Mouse (Mus musculus): ENCODE measurements around the gene Smarcc2. TPM values are rescaled to one million over a fixed set of nuclear protein-coding genes. Genes with fewer than 3 reads are reported as not detected.
A peak's percentile ranks its signal among the peaks of the same experiment; 100 is the strongest.

Gene Smarcc2
- polyA plus RNA-seq, 1 experiment from 2014 or later, result 109 TPM

GRCm38 (mm10) chr10:128435186-128435823, 23.7 kb upstream of the Smarcc2 start:
- Histone ChIP-seq H3K27me3 (ENCODE audit: control insufficient read depth, insufficient read depth, low read length) (no peaks in the 10 kb centered on the region), H3K4me2 (ENCODE audit: low read depth, low read length) (no peak overlapping the region), H3K4me1 (ENCODE audit: control insufficient read depth, insufficient read depth, low read length) (no peaks in the 10 kb centered on the region), H3K36me3 (replicated peaks; ENCODE audit: control insufficient read depth, insufficient read depth, low read depth, low read length) (peaks cover 13% of the 10 kb centered on the region), H3K9me3 (replicated peaks; ENCODE audit: control insufficient read depth, low read length) (no peaks in the 10 kb centered on the region), H3K27ac (replicated peaks; ENCODE audit: low read depth, low read length) (no peak overlapping the region), H3K4me3 (ENCODE audit: low read depth, low read length) (no peak overlapping the region), H3K9ac (replicated peaks; ENCODE audit: low read length) (no peak overlapping the region)
- ATAC-seq (replicated peaks; ENCODE audit: insufficient number of reproducible peaks, low FRiP score, low TSS enrichment, low read depth) (no peak), DNase-seq (ENCODE audit: low spot score) (no peak)
- 89% methylated on average over 17 of the region's 17 CpGs for WGBS

GRCm38 (mm10) chr10:128435873-128436272, 23.2 kb upstream of the Smarcc2 start:
- Histone ChIP-seq H3K27me3 (ENCODE audit: control insufficient read depth, insufficient read depth, low read length) (no peaks in the 10 kb centered on the region), H3K4me1 (ENCODE audit: control insufficient read depth, insufficient read depth, low read length) (no peaks in the 10 kb centered on the region)

GRCm38 (mm10) chr10:128436376-128436775, 22.7 kb upstream of the Smarcc2 start:
- no peaks in the 10 kb centered on the region for H3K27me3 ChIP-seq (ENCODE audit: control insufficient read depth, insufficient read depth, low read length)
- no peak overlapping the region for H3K4me2 ChIP-seq (ENCODE audit: low read depth, low read length)
- no peaks in the 10 kb centered on the region for H3K4me1 ChIP-seq (ENCODE audit: control insufficient read depth, insufficient read depth, low read length)
- no peak overlapping the region for H3K4me3 ChIP-seq (ENCODE audit: low read depth, low read length)
- H3K9ac ChIP-seq (replicated peaks; ENCODE audit: low read length), result no peak overlapping the region
- H3K36me3 ChIP-seq (replicated peaks; ENCODE audit: control insufficient read depth, insufficient read depth, low read depth, low read length), result peaks cover 13% of the 10 kb centered on the region
- 90% methylated on average over 8 of the region's 8 CpGs for whole genome bisulfite sequencing
- no peaks in the 10 kb centered on the region for H3K9me3 ChIP-seq (replicated peaks; ENCODE audit: control insufficient read depth, low read length)
- ATAC-seq (replicated peaks; ENCODE audit: insufficient number of reproducible peaks, low FRiP score, low TSS enrichment, low read depth) (no peak), DNase-seq (ENCODE audit: low spot score) (no peak)
- H3K27ac ChIP-seq (replicated peaks; ENCODE audit: low read depth, low read length), result no peak overlapping the region

More at GRCm38 (mm10) chr10:128435873-128436272, 23.2 kb upstream of the Smarcc2 start:
- ATAC-seq (replicated peaks; ENCODE audit: insufficient number of reproducible peaks, low FRiP score, low TSS enrichment, low read depth), result no peak
- H3K4me2 ChIP-seq (ENCODE audit: low read depth, low read length), result no peak overlapping the region
- no peaks in the 10 kb centered on the region for H3K9me3 ChIP-seq (replicated peaks; ENCODE audit: control insufficient read depth, low read length)
- no peak overlapping the region for H3K4me3 ChIP-seq (ENCODE audit: low read depth, low read length)
- peaks cover 13% of the 10 kb centered on the region for H3K36me3 ChIP-seq (replicated peaks; ENCODE audit: control insufficient read depth, insufficient read depth, low read depth, low read length)
- H3K9ac ChIP-seq (replicated peaks; ENCODE audit: low read length), result no peak overlapping the region
- no peak for DNase-seq (ENCODE audit: low spot score)
- H3K27ac ChIP-seq (replicated peaks; ENCODE audit: low read depth, low read length), result no peak overlapping the region
- WGBS, result 87% methylated on average over 5 of the region's 5 CpGs

GRCm38 (mm10) chr10:128438675-128439279, 20.3 kb upstream of the Smarcc2 start:
- H3K9me3 ChIP-seq (replicated peaks; ENCODE audit: control insufficient read depth, low read length), result no peaks in the 10 kb centered on the region
- no peak overlapping the region for H3K9ac ChIP-seq (replicated peaks; ENCODE audit: low read length)
- ATAC-seq (replicated peaks; ENCODE audit: insufficient number of reproducible peaks, low FRiP score, low TSS enrichment, low read depth), result no peak
- no peak overlapping the region for H3K4me2 ChIP-seq (ENCODE audit: low read depth, low read length)
- H3K4me1 ChIP-seq (ENCODE audit: control insufficient read depth, insufficient read depth, low read length), result no peaks in the 10 kb centered on the region
- no peak for DNase-seq (ENCODE audit: low spot score)
- WGBS, result 81% methylated on average over 10 of the region's 10 CpGs
- H3K36me3 ChIP-seq (replicated peaks; ENCODE audit: control insufficient read depth, insufficient read depth, low read depth, low read length), result peaks cover 13% of the 10 kb centered on the region
- no peak overlapping the region for H3K27ac ChIP-seq (replicated peaks; ENCODE audit: low read depth, low read length)
- no peak overlapping the region for H3K4me3 ChIP-seq (ENCODE audit: low read depth, low read length)
- H3K27me3 ChIP-seq (ENCODE audit: control insufficient read depth, insufficient read depth, low read length), result no peaks in the 10 kb centered on the region

DNA sequence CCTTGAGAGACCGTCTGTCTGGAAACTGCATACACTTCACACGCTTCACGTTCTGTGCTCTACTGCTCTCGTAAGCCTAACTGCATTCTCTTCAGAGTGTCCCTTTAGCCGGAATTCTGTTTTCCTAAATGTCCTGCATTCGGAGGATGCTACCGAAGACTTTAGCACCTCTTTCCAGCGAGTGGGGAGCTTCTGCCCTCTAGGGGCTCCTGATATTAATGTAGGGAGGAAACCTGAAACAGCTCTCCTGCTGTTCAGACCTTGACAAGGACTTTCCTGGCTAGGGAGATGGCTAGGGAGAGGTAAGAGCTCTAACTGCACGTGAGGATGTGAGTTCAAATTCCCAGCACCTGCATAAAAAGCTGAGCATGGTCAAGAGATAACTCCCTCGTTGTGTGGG, 18.6 kb upstream of the Smarcc2 start:
- Histone ChIP-seq H3K27me3 (ENCODE audit: control insufficient read depth, insufficient read depth, low read length) (no peaks in the 10 kb centered on the region), H3K4me3 (ENCODE audit: low read depth, low read length) (no peak overlapping the region), H3K4me1 (ENCODE audit: control insufficient read depth, insufficient read depth, low read length) (no peaks in the 10 kb centered on the region), H3K27ac (replicated peaks; ENCODE audit: low read depth, low read length) (no peak overlapping the region), H3K4me2 (ENCODE audit: low read depth, low read length) (no peak overlapping the region), H3K9me3 (replicated peaks; ENCODE audit: control insufficient read depth, low read length) (no peaks in the 10 kb centered on the region), H3K36me3 (replicated peaks; ENCODE audit: control insufficient read depth, insufficient read depth, low read depth, low read length) (peaks cover 13% of the 10 kb centered on the region), H3K9ac (replicated peaks; ENCODE audit: low read length) (no peak overlapping the region)
- peak; percentile 22 for DNase-seq (ENCODE audit: low spot score)
- WGBS, result 68% methylated on average over 10 of the region's 10 CpGs
- ATAC-seq (replicated peaks; ENCODE audit: insufficient number of reproducible peaks, low FRiP score, low TSS enrichment, low read depth), result no peak

GRCm38 (mm10) chr10:128441324-128442119, 17.5 kb upstream of the Smarcc2 start:
- ATAC-seq (replicated peaks; ENCODE audit: insufficient number of reproducible peaks, low FRiP score, low TSS enrichment, low read depth) (no peak), DNase-seq (ENCODE audit: low spot score) (no peak)
- Histone ChIP-seq H3K27ac (replicated peaks; ENCODE audit: low read depth, low read length) (no peak overlapping the region), H3K27me3 (ENCODE audit: control insufficient read depth, insufficient read depth, low read length) (no peaks in the 10 kb centered on the region), H3K4me2 (ENCODE audit: low read depth, low read length) (no peak overlapping the region), H3K9ac (replicated peaks; ENCODE audit: low read length) (no peak overlapping the region), H3K36me3 (replicated peaks; ENCODE audit: control insufficient read depth, insufficient read depth, low read depth, low read length) (peaks cover 9% of the 10 kb centered on the region), H3K4me3 (ENCODE audit: low read depth, low read length) (no peak overlapping the region), H3K4me1 (ENCODE audit: control insufficient read depth, insufficient read depth, low read length) (no peaks in the 10 kb centered on the region), H3K9me3 (replicated peaks; ENCODE audit: control insufficient read depth, low read length) (no peaks in the 10 kb centered on the region)
- 92% methylated on average over 10 of the region's 10 CpGs for WGBS

- Histone ChIP-seq H3K27ac (replicated peaks; ENCODE audit: low read depth, low read length) (no peak overlapping the region), H3K4me1 (ENCODE audit: control insufficient read depth, insufficient read depth, low read length) (no peaks in the 10 kb centered on the region), H3K27me3 (ENCODE audit: control insufficient read depth, insufficient read depth, low read length) (no peaks in the 10 kb centered on the region), H3K4me3 (ENCODE audit: low read depth, low read length) (no peak overlapping the region), H3K9me3 (replicated peaks; ENCODE audit: control insufficient read depth, low read length) (no peaks in the 10 kb centered on the region), H3K36me3 (replicated peaks; ENCODE audit: control insufficient read depth, insufficient read depth, low read depth, low read length) (peaks cover 6% of the 10 kb centered on the region), H3K9ac (replicated peaks; ENCODE audit: low read length) (no peak overlapping the region), H3K4me2 (ENCODE audit: low read depth, low read length) (no peak overlapping the region)
- no peak for ATAC-seq (replicated peaks; ENCODE audit: insufficient number of reproducible peaks, low FRiP score, low TSS enrichment, low read depth)
- WGBS, result 100% methylated on average over 1 of the region's 1 CpGs
- no peak for DNase-seq (ENCODE audit: low spot score)
These were observed 16.3 kb upstream of the Smarcc2 start for GRCm38 (mm10) chr10:128442718-128443117.

GRCm38 (mm10) chr10:128444354-128444753, 14.7 kb upstream of the Smarcc2 start:
- Histone ChIP-seq H3K9ac (replicated peaks; ENCODE audit: low read length) (no peak overlapping the region), H3K4me3 (ENCODE audit: low read depth, low read length) (no peak overlapping the region), H3K9me3 (replicated peaks; ENCODE audit: control insufficient read depth, low read length) (no peaks in the 10 kb centered on the region), H3K4me2 (ENCODE audit: low read depth, low read length) (no peak overlapping the region), H3K27me3 (ENCODE audit: control insufficient read depth, insufficient read depth, low read length) (no peaks in the 10 kb centered on the region), H3K4me1 (ENCODE audit: control insufficient read depth, insufficient read depth, low read length) (no peaks in the 10 kb centered on the region), H3K27ac (replicated peaks; ENCODE audit: low read depth, low read length) (no peak overlapping the region), H3K36me3 (replicated peaks; ENCODE audit: control insufficient read depth, insufficient read depth, low read depth, low read length) (no peaks in the 10 kb centered on the region)
- no peak for DNase-seq (ENCODE audit: low spot score)
- ATAC-seq (replicated peaks; ENCODE audit: insufficient number of reproducible peaks, low FRiP score, low TSS enrichment, low read depth), result no peak
- 63% methylated on average over 6 of the region's 6 CpGs for WGBS
